Mouse (Mus musculus) right cerebral cortex, postnatal 10 days (tissue): ENCODE measurements around the gene Dmpk.

Experiments used
- DNase-seq, 2 experiments: peaks; one replicate each; pipeline ENCODE4 v3.0.0; 2021; ENCODE audit warnings: low spot score in 2 of 2

Dmpk gene

GRCm38 (mm10) chr7:19096421-19096976, 12.8 kb downstream of the Dmpk start:
- DNase-seq: no peak

DNA sequence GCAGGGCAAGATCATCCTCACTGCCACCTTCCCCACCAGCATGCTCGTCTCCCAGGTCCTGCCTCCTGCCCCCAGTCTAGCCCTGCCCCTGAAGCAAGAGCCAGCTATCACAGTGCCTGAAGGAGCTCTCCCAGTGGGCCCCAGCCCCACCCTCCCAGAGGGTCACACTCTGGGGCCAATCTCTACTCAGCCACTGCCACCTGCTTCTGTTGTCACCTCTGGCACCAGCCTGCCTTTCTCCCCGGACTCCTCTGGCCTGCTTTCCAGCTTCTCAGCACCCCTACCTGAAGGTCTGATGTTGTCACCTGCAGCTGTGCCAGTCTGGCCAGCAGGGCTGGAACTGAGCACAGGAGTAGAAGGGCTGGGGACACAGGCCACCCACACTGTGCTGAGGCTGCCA, 13.6 kb downstream of the Dmpk start:
- no peak for DNase-seq

DNA sequence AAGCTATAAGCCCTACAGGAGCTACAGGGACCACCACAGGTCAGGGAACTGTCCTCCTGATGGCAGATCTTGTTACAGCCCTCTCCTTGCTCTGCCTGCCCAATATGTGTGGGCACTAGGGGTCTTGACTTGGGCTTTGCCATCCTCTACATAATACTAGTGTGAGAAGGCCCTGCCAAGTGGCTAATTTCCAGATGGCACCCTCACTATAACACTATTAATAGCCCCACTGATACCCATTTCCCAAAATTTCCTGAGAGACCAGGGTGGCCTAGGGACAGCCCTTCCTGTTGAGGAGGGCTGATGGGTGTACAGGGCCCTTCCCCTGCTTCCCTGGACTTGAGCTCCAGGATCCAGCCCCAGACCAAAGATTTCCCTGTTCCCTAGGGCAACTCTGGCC, 14.2 kb downstream of the Dmpk start:
- no peak for DNase-seq

- DNase-seq: no peak
These were observed 15.2 kb downstream of the Dmpk start for GRCm38 (mm10) chr7:19098811-19099210.

DNA sequence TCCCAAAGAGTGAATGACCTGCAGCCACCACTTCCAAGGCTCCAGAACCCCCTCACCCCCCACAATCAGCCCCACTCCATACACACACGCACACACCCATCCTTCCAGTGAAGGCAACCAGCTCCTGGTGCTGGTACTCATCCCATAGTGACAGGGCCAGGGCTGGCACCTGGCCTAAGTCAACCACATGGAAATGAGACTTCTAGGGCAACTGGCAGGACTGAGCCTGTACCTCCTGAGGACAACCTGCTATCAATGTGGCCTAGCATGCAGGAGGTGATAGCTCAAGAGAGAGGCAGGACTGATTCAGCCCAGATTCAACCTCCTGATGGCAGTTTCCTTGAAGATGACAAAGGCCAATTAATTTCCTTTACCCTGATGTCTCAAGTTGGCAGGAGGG, 16.6 kb downstream of the Dmpk start:
- no peak for DNase-seq

DNA sequence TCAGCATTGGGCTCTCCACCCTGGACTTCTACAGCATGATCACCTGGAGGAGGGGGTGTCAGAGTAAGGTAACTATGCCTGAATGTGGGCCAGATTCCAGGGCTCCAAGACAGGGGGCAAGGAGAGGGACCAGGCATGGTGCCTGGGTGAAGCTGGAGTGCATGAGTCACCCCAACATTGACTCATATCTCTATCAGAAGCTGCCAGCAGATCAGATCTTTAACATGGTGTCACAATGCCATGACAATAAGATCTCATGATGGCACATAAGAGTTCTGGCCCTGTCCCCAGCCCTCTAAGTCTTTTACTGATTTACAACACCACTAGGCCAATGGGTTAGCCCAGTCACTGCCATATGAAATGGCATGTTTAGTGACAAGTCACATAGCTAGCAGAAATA, 20.1 kb downstream of the Dmpk start:
- no peak for DNase-seq

DNA sequence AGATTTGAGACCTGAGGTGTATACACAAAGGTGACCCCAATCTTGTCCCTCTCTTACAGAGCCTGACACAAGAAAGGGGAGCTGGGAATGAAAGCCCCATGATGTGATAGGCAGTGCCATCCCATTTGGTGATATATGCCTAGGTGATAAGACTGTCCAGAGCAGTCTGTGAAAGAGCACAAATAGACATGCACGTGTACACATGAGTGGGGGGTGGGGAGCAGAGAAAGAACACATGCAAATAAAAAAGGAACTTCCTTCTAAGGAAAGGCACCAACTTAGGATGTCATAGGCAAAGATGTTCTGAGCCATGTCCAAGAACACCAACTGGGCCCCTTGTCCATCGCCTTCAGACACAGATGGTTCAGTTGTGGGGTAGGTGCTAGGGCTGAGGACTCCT, 20.8 kb downstream of the Dmpk start:
- no peak for DNase-seq

GRCm38 (mm10) chr7:19107436-19107835, 23.8 kb downstream of the Dmpk start:
- no peak for DNase-seq

DNA sequence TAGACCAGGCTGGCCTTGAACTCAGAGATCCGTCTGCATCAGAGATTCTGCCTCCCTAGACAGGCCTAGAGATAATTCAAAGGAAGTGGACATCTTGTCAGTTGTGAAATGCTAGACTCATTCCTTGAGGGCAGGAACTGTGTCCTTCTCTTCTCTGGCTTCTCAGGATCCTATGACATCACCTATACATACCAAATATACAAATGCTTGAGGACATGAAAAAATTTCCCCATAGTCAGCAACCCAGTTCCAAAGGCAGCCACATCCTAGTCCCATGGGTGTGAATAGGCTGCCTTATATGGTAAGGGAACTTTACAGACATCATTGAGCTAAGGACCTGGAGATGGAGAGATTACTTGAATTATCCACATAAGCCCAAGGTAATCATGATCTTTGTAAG, 25.9 kb downstream of the Dmpk start:
- no peak for DNase-seq

DNA sequence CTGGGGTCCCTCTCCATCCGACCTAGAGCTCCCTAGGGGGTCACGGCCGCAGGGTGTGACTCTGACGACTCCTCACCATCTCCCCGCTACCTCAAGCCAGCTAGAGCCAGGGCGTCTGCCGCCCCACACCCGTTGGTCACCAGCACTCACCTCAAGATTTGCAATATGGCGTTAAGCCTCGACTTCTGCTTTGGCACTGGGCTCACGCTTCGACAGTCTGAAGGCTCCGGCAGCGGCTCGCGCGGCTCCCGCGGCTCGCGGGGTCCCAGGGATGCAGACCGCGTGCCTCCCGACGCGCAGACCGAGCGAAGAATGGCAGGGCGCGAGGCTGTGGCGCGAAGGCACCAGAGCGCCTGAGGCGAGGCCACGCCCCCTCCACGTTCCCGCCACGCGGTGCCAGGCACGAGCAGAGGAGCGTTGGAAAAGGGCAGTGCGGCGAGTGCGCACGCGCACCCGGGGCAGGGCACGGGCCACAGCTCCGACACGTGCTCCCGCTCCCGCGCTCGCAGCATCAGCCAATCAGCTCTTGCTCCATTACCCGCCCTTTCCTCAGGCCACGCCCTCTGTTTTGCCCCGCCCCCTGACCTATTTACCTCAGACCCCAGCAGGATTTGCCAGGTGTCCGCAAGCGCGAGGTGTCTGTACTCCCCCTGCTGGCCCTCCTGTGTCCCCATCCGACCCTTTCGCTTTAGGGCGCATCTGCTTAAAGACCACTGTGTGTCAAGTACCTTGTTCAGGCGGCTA, 34.6 kb downstream of the Dmpk start, which contains the start of gene Gm4969:
Gene Gm4969 (minus strand): TSS at position 341 of the 744 bp plus-strand sequence.
- DNase-seq: peak; percentile 87 to 88

DNA sequence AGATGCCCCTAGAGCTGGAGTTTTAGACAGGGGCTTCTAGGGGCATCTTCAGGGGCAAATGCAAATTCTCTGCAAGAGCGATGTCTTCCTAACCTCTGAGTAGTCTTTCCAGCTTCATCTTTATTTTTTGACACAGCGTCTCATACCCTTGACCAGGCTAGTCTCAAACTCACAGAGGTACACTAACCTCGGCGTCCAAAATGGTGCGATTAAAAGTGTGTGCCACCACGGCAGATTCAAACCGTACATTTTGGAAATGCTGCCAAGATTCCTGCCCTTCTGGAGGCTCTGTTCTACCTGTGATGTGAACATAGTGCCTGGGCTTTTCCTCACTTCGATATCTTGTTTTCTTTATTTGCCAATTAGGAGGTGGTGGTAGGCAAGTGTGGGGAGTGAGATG, 35.4 kb downstream of the Dmpk start:
- DNase-seq: peak in 1 of 2 experiments; percentile 55

- DNase-seq: peak; percentile 95 to 97
These were observed 36.2 kb downstream of the Dmpk start, which contains the start of gene Fbxo46 for GRCm38 (mm10) chr7:19119631-19120429. TSS of gene Fbxo46 (plus strand) at chr7:19119859.

GRCm38 (mm10) chr7:19121686-19122085, 38.0 kb downstream of the Dmpk start:
- no peak for DNase-seq

- DNase-seq: no peak
These were observed 41.1 kb downstream of the Dmpk start for GRCm38 (mm10) chr7:19124713-19125112.

DNA sequence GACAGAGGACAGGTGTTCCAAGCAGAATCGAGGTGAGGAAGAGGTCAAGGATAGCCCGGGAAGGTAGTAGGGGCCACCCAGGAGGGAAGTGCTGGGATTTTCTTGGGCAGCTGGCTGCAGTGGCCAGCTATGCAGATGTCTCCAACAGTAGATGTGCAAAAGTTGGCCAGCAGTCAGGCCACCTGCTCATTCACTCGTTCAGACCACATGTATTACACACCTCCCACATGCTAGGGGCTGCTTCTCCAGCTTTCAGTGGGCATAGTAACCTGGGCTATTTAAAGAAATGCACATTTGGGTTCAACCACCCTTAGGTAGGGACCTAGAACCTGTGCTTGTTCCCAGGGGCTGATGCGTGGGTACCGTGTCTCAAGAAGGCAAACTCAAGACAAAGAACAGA, 44.1 kb downstream of the Dmpk start:
- DNase-seq: no peak

DNA sequence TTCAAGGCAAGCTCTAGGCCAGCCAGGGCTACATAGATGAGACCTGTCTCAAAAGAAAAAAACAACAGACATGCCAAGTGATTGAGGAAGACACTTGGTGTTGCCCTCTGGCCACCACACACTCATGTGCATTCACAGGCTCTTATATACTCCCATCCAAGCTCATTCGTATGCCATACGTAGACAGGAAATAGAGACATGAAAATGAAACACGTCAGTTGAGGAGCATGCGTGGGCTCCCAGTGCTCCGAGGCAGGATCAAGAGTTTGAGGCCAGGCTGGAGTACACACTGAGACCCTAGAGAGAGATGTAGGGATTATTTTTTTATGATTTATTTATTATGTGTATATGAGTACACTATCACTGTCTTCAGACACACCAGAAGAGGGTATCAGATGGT, 45.7 kb downstream of the Dmpk start:
- DNase-seq: no peak

DNA sequence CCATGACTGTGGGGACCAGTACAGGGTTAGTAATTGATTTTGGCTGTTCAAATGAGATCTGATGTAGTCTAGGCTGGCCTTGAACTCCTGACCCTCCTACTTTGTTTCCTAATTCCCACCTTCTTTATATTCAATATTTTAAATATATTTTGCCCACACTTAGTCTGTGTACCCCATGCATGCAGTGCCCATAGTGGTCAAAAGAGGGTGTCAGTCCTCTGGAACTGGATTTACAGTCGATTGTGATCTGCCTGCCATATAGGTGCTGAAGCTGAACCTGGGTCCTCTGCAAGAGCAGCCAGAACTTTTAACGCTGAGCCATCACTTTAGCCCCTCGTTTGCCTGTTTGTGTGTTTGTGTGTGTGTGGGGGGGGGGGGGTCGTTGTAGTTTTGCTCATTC, 47.0 kb downstream of the Dmpk start:
- DNase-seq: no peak

DNA sequence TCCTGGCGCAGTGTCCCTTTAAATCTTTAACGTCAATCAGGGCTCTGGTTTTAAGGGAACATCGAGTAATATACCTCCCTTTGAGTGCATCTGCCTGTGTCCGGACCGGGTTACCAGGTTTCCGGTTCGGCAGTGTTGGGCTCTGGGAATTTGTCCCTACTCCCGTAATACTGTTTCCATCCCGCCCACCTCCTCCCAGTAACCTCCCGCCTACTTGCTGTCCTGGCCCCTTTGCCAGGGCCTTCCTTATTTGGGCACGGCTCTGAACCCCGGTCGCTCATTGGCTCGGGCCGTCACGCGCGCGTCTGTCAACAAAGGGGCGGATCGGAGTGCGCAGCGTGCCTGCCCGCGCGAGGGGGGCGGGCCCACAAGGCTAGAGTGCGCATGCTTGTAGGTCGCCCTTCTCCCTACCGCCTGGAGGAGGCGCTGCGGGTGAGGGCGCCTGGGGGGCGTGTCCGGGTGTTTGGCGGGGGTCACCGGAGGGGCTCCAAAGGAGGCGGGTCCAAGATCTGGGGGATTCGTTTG, 47.7 kb downstream of the Dmpk start:
- peak; percentile 98 to 99 for DNase-seq

- DNase-seq: peak in 1 of 2 experiments; percentile 44
These were observed 52.5 kb downstream of the Dmpk start for GRCm38 (mm10) chr7:19136168-19136567.

- DNase-seq: peak; percentile 42 to 59
These were observed 53.2 kb downstream of the Dmpk start for GRCm38 (mm10) chr7:19136673-19137334.

DNA sequence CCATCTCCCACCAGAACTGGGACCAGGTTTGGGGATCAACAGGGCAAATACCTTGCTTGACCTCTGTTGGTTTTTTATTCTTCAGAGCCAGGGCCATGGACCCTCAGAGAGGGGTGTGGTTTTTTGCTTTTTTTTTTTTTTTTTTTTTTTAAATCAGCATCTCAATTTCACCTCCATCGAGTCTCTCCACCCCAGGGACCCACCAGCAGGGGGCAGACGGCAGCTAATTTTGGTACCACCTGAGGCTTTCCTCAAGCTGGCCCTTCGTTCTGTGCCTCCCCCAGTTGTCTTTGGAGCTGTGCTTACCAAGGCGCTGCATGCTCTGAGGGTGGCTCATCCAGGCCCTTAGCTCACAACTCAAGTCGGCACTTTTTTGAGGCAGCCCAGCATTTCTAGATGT, 53.7 kb downstream of the Dmpk start:
- peak; percentile 61 to 74 for DNase-seq
